Mouse (Mus musculus): ENCODE measurements around the gene E030018B13Rik.

DNA sequence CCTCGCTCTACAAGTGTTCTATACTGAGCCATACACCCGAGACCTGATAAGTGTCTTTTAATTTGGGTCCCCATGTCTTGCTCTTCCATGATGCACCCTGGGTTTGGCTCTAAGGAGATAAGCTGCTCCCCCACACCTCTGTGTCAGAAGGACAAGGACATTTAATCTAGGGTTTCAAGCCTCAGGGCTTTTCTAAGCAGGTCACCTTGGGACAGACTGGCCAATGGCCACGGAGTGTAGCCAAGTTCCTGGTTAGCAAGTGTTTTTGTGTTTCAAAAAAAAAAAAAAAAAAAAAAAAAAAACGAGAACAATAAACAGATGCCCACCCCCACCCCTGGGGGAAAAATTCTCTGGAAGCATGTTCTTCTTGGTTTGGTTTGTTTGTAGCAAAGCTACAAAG is 12.4 kb downstream of the E030018B13Rik start:
- TF ChIP-seq CTCF (IDR thresholded peaks at IDR 0.05; ENCODE audit: extremely low read depth, insufficient read length, insufficient replicate concordance, low read depth, low read length) (no peak), POLR2A (IDR thresholded peaks at IDR 0.05; ENCODE audit: low read depth, low read length) (no peak)
